Mouse (Mus musculus) hindbrain, postnatal 0 days (tissue): ENCODE measurements around the gene Olfr1031. TPM values are rescaled to one million over a fixed set of nuclear protein-coding genes. Genes with fewer than 3 reads are reported as not detected.
"Not testable (repeated sequence)": the region's sequence is repeated elsewhere in the genome, so short reads cannot be mapped to it uniquely, and the experiment has no call there.

Source experiments
- ATAC-seq: fragments of 200-750 bp; cut with Nextera tagmentation; 2 replicates; pipeline ENCODE4 v1.8.0; 2017; ENCODE audit warnings: mild to moderate bottlenecking, moderate TSS enrichment, moderate library complexity
- DNase-seq: peaks from one replicate; pipeline ENCODE4 v3.0.0-alpha.2; 2015; ENCODE audit warnings: low spot score
- H3K27ac ChIP-seq: fragments of 300-500 bp; sonication (generic); 2 replicates; pipeline ENCODE4 v1.5.1; 2014; ENCODE audit warnings: mild to moderate bottlenecking
- H3K27me3 ChIP-seq: fragments of 300-500 bp; sonication (generic); 2 replicates; pipeline ENCODE4 v1.6.1; 2014; ENCODE audit warnings: low read length, mixed read lengths; ENCODE audit not compliant: insufficient read depth
- H3K36me3 ChIP-seq: fragments of 300-500 bp; sonication (generic); 2 replicates; pipeline ENCODE4 v1.6.1; 2014; ENCODE audit warnings: low read length, mixed read lengths; ENCODE audit not compliant: insufficient read depth
- H3K4me1 ChIP-seq: fragments of 300-500 bp; sonication (generic); 2 replicates; pipeline ENCODE4 v1.6.1; 2014; ENCODE audit warnings: antibody characterized with exemption, low read length, mixed read lengths; ENCODE audit not compliant: insufficient read depth
- H3K4me2 ChIP-seq: fragments of 300-500 bp; sonication (generic); 2 replicates; pipeline ENCODE4 v1.6.1; 2014; ENCODE audit warnings: low read depth, mild to moderate bottlenecking, low read length, moderate library complexity, mixed read lengths
- H3K4me3 ChIP-seq: fragments of 300-500 bp; sonication (generic); 2 replicates; pipeline ENCODE4 v1.5.1; 2014; ENCODE audit warnings: low read length
- H3K9ac ChIP-seq: fragments of 300-500 bp; sonication (generic); replicated peaks from 2 replicates; pipeline ENCODE4 v1.6.1; 2014; ENCODE audit warnings: mild to moderate bottlenecking, low read length, moderate library complexity, mixed read lengths
- H3K9me3 ChIP-seq: fragments of 300-500 bp; sonication (generic); 2 replicates; pipeline ENCODE4 v1.6.1; 2016; ENCODE audit warnings: low read length, mixed read lengths
- CTCF ChIP-seq: IDR thresholded peaks from 2 replicates; pipeline ENCODE4 v1.5.1; 2016; ENCODE audit warnings: antibody characterized with exemption, control low read depth, low read depth
- WGBS: fragments of 180-500 bp; shearing (Covaris S2); extraction: QIAGEN DNeasy Blood & Tissue Kit; methylation state at CpG from one replicate; pipeline ENCODE4 v1.1.7; 2014; 5-methylcytosine and 5-hydroxymethylcytosine counted together
- polyA plus RNA-seq: library from polyadenylated mRNA; unstranded; fragments of >200 nt; fragmentation: Nextera tagmentation; extraction: Ambion mirVana; gene quantifications from 2 replicates; pipeline ENCODE4 v1.2.1, GENCODE M21; 2015
- total RNA-seq: library from RNA; depleted of rRNA; stranded (reverse); fragments of >200 nt; gene quantifications from 2 replicates; pipeline ENCODE4 v1.2.3, GENCODE M21; 2014; rRNA removed

Olfr1031 gene
- not detected in 2 replicates for total RNA-seq
- polyA plus RNA-seq, result not detected in 2 replicates

- DNase-seq, result no peak
- ATAC-seq, result no peak
- Histone ChIP-seq H3K4me1 (no peaks in the 10 kb centered on the region), H3K4me2 (no peak within 1 kb of the TSS), H3K27me3 (no peaks in the 10 kb centered on the region), H3K9ac (no peak within 1 kb of the TSS), H3K4me3 (no peak within 1 kb of the TSS), H3K9me3 (no peaks in the 10 kb centered on the region), H3K36me3 (no peaks in the 10 kb centered on the region), H3K27ac (no peak within 1 kb of the TSS)
- 60% methylated on average over 3 of the region's 3 CpGs for WGBS
- TF ChIP-seq CTCF, result no peak
These were observed at the start of gene Olfr1031 for GRCm38 (mm10) chr2:85990004-85990403. Gene Olfr1031, plus strand, starts transcription at chr2:85990304.

GRCm38 (mm10) chr2:85950137-85950536, 40.0 kb upstream of the Olfr1031 start, which contains the start of gene Olfr1028:
Gene Olfr1028, plus strand, starts transcription at chr2:85950437.
- no peaks in the 10 kb centered on the region for H3K4me1 ChIP-seq
- no peak for DNase-seq
- H3K27ac ChIP-seq, result no peak within 1 kb of the TSS
- no peak within 1 kb of the TSS for H3K9ac ChIP-seq
- no peaks in the 10 kb centered on the region for H3K36me3 ChIP-seq
- H3K4me2 ChIP-seq, result no peak within 1 kb of the TSS
- no peaks in the 10 kb centered on the region for H3K27me3 ChIP-seq
- WGBS, result 64% methylated on average over 1 of the region's 1 CpGs
- no peak for ATAC-seq
- TF ChIP-seq CTCF, result no peak
- no peaks in the 10 kb centered on the region for H3K9me3 ChIP-seq
- no peak within 1 kb of the TSS for H3K4me3 ChIP-seq

GRCm38 (mm10) chr2:85973595-85973994, 16.5 kb upstream of the Olfr1031 start, which contains the start of gene Olfr1029:
Gene Olfr1029, plus strand, starts transcription at chr2:85973895.
- H3K4me3 ChIP-seq, result no peak within 1 kb of the TSS
- no peak for ATAC-seq
- 84% methylated on average over 2 of the region's 2 CpGs for WGBS

GRCm38 (mm10) chr2:85978976-85979375, 11.1 kb upstream of the Olfr1031 start, which contains the start of gene Olfr1030:
Gene Olfr1030, plus strand, starts transcription at chr2:85979276.
- Histone ChIP-seq H3K36me3 (no peaks in the 10 kb centered on the region), H3K4me1 (no peaks in the 10 kb centered on the region), H3K4me3 (no peak within 1 kb of the TSS), H3K9me3 (no peaks in the 10 kb centered on the region), H3K4me2 (no peak within 1 kb of the TSS), H3K27me3 (no peaks in the 10 kb centered on the region), H3K27ac (no peak within 1 kb of the TSS), H3K9ac (no peak within 1 kb of the TSS)
- 74% methylated on average over 1 of the region's 1 CpGs for WGBS
- no peak for DNase-seq
- no peak for TF ChIP-seq CTCF
- ATAC-seq, result no peak

More at GRCm38 (mm10) chr2:85973595-85973994, 16.5 kb upstream of the Olfr1031 start, which contains the start of gene Olfr1029:
- Histone ChIP-seq H3K4me1 (no peaks in the 10 kb centered on the region), H3K27ac (no peak within 1 kb of the TSS), H3K27me3 (no peaks in the 10 kb centered on the region), H3K36me3 (no peaks in the 10 kb centered on the region), H3K9me3 (no peaks in the 10 kb centered on the region), H3K9ac (no peak within 1 kb of the TSS), H3K4me2 (no peak within 1 kb of the TSS)
- DNase-seq, result no peak
- TF ChIP-seq CTCF, result no peak

GRCm38 (mm10) chr2:86005240-86005639, 15.1 kb downstream of the Olfr1031 start, which contains the start of gene Olfr1032:
Gene Olfr1032, plus strand, starts transcription at chr2:86005540.
- Histone ChIP-seq H3K4me1 (no peaks in the 10 kb centered on the region), H3K36me3 (no peaks in the 10 kb centered on the region), H3K4me3 (no peak within 1 kb of the TSS), H3K27me3 (no peaks in the 10 kb centered on the region), H3K9ac (no peak within 1 kb of the TSS), H3K27ac (no peak within 1 kb of the TSS), H3K4me2 (no peak within 1 kb of the TSS), H3K9me3 (no peaks in the 10 kb centered on the region)
- 89% methylated on average over 7 of the region's 7 CpGs for WGBS
- ATAC-seq (no peak), DNase-seq (no peak)
- no peak for TF ChIP-seq CTCF

- H3K9ac ChIP-seq, ATAC-seq, H3K36me3 ChIP-seq, H3K27ac ChIP-seq, H3K4me1 ChIP-seq, H3K9me3 ChIP-seq, H3K27me3 ChIP-seq: not testable (repeated sequence)
- Histone ChIP-seq H3K4me3 (peak within 1 kb of the TSS; percentile 33), H3K4me2 (peak within 1 kb of the TSS; percentile 51; the same call in 1 of the 2 replicates)
- 1% methylated on average over 10 of the region's 11 CpGs for WGBS
- peak; percentile 30 for DNase-seq
These were observed 30.3 kb downstream of the Olfr1031 start, which contains the start of gene Olfr1033 for GRCm38 (mm10) chr2:86020406-86020805. Gene Olfr1033, plus strand, starts transcription at chr2:86020633.

- not testable (repeated sequence) for H3K4me3 ChIP-seq, ATAC-seq, H3K4me1 ChIP-seq, H3K9ac ChIP-seq, H3K36me3 ChIP-seq, H3K9me3 ChIP-seq, DNase-seq, H3K4me2 ChIP-seq, H3K27me3 ChIP-seq, H3K27ac ChIP-seq
- WGBS, result 50% methylated on average over 3 of the region's 9 CpGs
These were observed 31.4 kb downstream of the Olfr1031 start for GRCm38 (mm10) chr2:86021518-86021917.

Other genes starting within 250 kb of the Olfr1031 start
Only the 30 nearest of the 31 such genes appear.
- not detected in 2 replicates for gene Olfr1012, start 227.5 kb upstream of the Olfr1031 start, total RNA-seq
- gene Olfr1012, start 227.5 kb upstream of the Olfr1031 start, polyA plus RNA-seq, result not detected in 2 replicates
- gene Olfr1013, start 223.2 kb upstream of the Olfr1031 start, total RNA-seq, result not detected in 2 replicates
- not detected in 2 replicates for gene Olfr1013, start 223.2 kb upstream of the Olfr1031 start, polyA plus RNA-seq
- gene Olfr1014, start 217.6 kb upstream of the Olfr1031 start, total RNA-seq, result not detected in 2 replicates
- not detected in 2 replicates for gene Olfr1014, start 217.6 kb upstream of the Olfr1031 start, polyA plus RNA-seq
- gene Olfr1015, start 208.3 kb upstream of the Olfr1031 start, total RNA-seq, result not detected in 2 replicates
- not detected in 2 replicates for gene Olfr1015, start 208.3 kb upstream of the Olfr1031 start, polyA plus RNA-seq
- not detected in 2 replicates for gene Olfr1016, start 187.8 kb upstream of the Olfr1031 start, total RNA-seq
- gene Olfr1016, start 187.8 kb upstream of the Olfr1031 start, polyA plus RNA-seq, result not detected in 2 replicates
- not detected in 2 replicates for gene Olfr1018, start 171.8 kb upstream of the Olfr1031 start, total RNA-seq
- not detected in 2 replicates for gene Olfr1018, start 171.8 kb upstream of the Olfr1031 start, polyA plus RNA-seq
- not detected in 2 replicates for gene Olfr1019, start 144.8 kb upstream of the Olfr1031 start, total RNA-seq
- not detected in 2 replicates for gene Olfr1019, start 144.8 kb upstream of the Olfr1031 start, polyA plus RNA-seq
- not detected in 2 replicates for gene Olfr1020, start 143.3 kb upstream of the Olfr1031 start, total RNA-seq
- not detected in 2 replicates for gene Olfr1020, start 143.3 kb upstream of the Olfr1031 start, polyA plus RNA-seq
- not detected in 2 replicates for gene Olfr1022, start 121.7 kb upstream of the Olfr1031 start, total RNA-seq
- gene Olfr1022, start 121.7 kb upstream of the Olfr1031 start, polyA plus RNA-seq, result not detected in 2 replicates
- gene Olfr1023, start 104.7 kb upstream of the Olfr1031 start, total RNA-seq, result not detected in 2 replicates
- gene Olfr1023, start 104.7 kb upstream of the Olfr1031 start, polyA plus RNA-seq, result not detected in 2 replicates
- gene Olfr1024, start 85.3 kb upstream of the Olfr1031 start, total RNA-seq, result not detected in 2 replicates
- not detected in 2 replicates for gene Olfr1024, start 85.3 kb upstream of the Olfr1031 start, polyA plus RNA-seq
- not detected in 2 replicates for gene Olfr1025-ps1, start 75.1 kb upstream of the Olfr1031 start, total RNA-seq
- not detected in 2 replicates for gene Olfr1025-ps1, start 75.1 kb upstream of the Olfr1031 start, polyA plus RNA-seq
- not detected in 2 replicates for gene Olfr1026, start 68.7 kb upstream of the Olfr1031 start, total RNA-seq
- gene Olfr1026, start 68.7 kb upstream of the Olfr1031 start, polyA plus RNA-seq, result not detected in 2 replicates
- gene Olfr1028, start 39.9 kb upstream of the Olfr1031 start, total RNA-seq, result not detected in 2 replicates
- not detected in 2 replicates for gene Olfr1028, start 39.9 kb upstream of the Olfr1031 start, polyA plus RNA-seq
- not detected in 2 replicates for gene Olfr1029, start 16.4 kb upstream of the Olfr1031 start, total RNA-seq
- not detected in 2 replicates for gene Olfr1029, start 16.4 kb upstream of the Olfr1031 start, polyA plus RNA-seq
- gene Olfr1030, start 11.0 kb upstream of the Olfr1031 start, total RNA-seq, result not detected in 2 replicates
- not detected in 2 replicates for gene Olfr1030, start 11.0 kb upstream of the Olfr1031 start, polyA plus RNA-seq
- gene Olfr1032, start 15.2 kb downstream of the Olfr1031 start, total RNA-seq, result not detected in 2 replicates
- not detected in 2 replicates for gene Olfr1032, start 15.2 kb downstream of the Olfr1031 start, polyA plus RNA-seq
- gene Olfr1033, start 30.3 kb downstream of the Olfr1031 start, total RNA-seq, result 0.21 and 1.1 TPM in 2 replicates
- gene Olfr1033, start 30.3 kb downstream of the Olfr1031 start, polyA plus RNA-seq, result 0.29 and 1.6 TPM in 2 replicates
- gene Olfr1034, start 55.6 kb downstream of the Olfr1031 start, total RNA-seq, result 0.05 TPM in 1 of 2 replicates, not detected in the other
- 0.04 TPM in 1 of 2 replicates, not detected in the other for gene Olfr1034, start 55.6 kb downstream of the Olfr1031 start, polyA plus RNA-seq
- not detected in 2 replicates for gene Olfr1036, start 83.7 kb downstream of the Olfr1031 start, total RNA-seq
- gene Olfr1036, start 83.7 kb downstream of the Olfr1031 start, polyA plus RNA-seq, result not detected in 2 replicates
- gene Olfr1037, start 97.1 kb downstream of the Olfr1031 start, total RNA-seq, result not detected in 2 replicates
- gene Olfr1037, start 97.1 kb downstream of the Olfr1031 start, polyA plus RNA-seq, result not detected in 2 replicates
- gene Olfr1039, start 145.6 kb downstream of the Olfr1031 start, total RNA-seq, result not detected in 2 replicates
- not detected in 2 replicates for gene Olfr1039, start 145.6 kb downstream of the Olfr1031 start, polyA plus RNA-seq
- gene Olfr1040, start 156.4 kb downstream of the Olfr1031 start, total RNA-seq, result not detected in 2 replicates
- gene Olfr1040, start 156.4 kb downstream of the Olfr1031 start, polyA plus RNA-seq, result not detected in 2 replicates
- gene Olfr1042, start 171.5 kb downstream of the Olfr1031 start, total RNA-seq, result not detected in 2 replicates
- gene Olfr1042, start 171.5 kb downstream of the Olfr1031 start, polyA plus RNA-seq, result not detected in 2 replicates
- gene Olfr1043, start 177.2 kb downstream of the Olfr1031 start, total RNA-seq, result not detected in 2 replicates
- gene Olfr1043, start 177.2 kb downstream of the Olfr1031 start, polyA plus RNA-seq, result not detected in 2 replicates
- gene Olfr1044, start 187.5 kb downstream of the Olfr1031 start, total RNA-seq, result not detected in 2 replicates
- not detected in 2 replicates for gene Olfr1044, start 187.5 kb downstream of the Olfr1031 start, polyA plus RNA-seq
- gene Olfr52, start 195.4 kb downstream of the Olfr1031 start, total RNA-seq, result not detected in 2 replicates
- not detected in 2 replicates for gene Olfr52, start 195.4 kb downstream of the Olfr1031 start, polyA plus RNA-seq
- gene Olfr1045, start 212.7 kb downstream of the Olfr1031 start, total RNA-seq, result not detected in 2 replicates
- not detected in 2 replicates for gene Olfr1045, start 212.7 kb downstream of the Olfr1031 start, polyA plus RNA-seq
- not detected in 2 replicates for gene Olfr1046, start 229.0 kb downstream of the Olfr1031 start, total RNA-seq
- gene Olfr1046, start 229.0 kb downstream of the Olfr1031 start, polyA plus RNA-seq, result not detected in 2 replicates
- gene Olfr1047, start 241.1 kb downstream of the Olfr1031 start, total RNA-seq, result not detected in 2 replicates
- gene Olfr1047, start 241.1 kb downstream of the Olfr1031 start, polyA plus RNA-seq, result not detected in 2 replicates